Mouse (Mus musculus) MEL (cell line): ENCODE measurements around the gene Rpl31. TPM values are rescaled to one million over a fixed set of nuclear protein-coding genes. Genes with fewer than 3 reads are reported as not detected.

Experiments used
- DNase-seq: peaks from one replicate; pipeline ENCODE4 v3.0.0; 2011; ENCODE audit warnings: low read depth, low spot score
- H3K27ac ChIP-seq: 2 replicates; pipeline ENCODE4 v1.5.1; 2012; ENCODE audit warnings: low read depth, mild to moderate bottlenecking, control low read depth, low read length, moderate library complexity; ENCODE audit not compliant: control insufficient read depth
- H3K27me3 ChIP-seq, 2 experiments: fragments of 150-350 bp in 1 of 2; sonication (generic) in 1 of 2; 2 replicates each; pipeline ENCODE4 v1.6.1; 2012; ENCODE audit warnings: low read length in 2 of 2, mild to moderate bottlenecking in 2 of 2, improper control_type of control experiment in 1 of 2, moderate library complexity in 1 of 2; ENCODE audit not compliant: insufficient read depth in 2 of 2, control insufficient read depth in 1 of 2
- H3K36me3 ChIP-seq, 2 experiments: 2 replicates each; pipeline ENCODE4 v1.6.1; 2012 to 2014; ENCODE audit warnings: low read length in 2 of 2, improper control_type of control experiment in 1 of 2, inconsistent platforms in 1 of 2, mild to moderate bottlenecking in 1 of 2; ENCODE audit not compliant: insufficient read depth in 2 of 2, control insufficient read depth in 1 of 2
- H3K4me1 ChIP-seq, 2 experiments: fragments of 150-350 bp in 1 of 2; sonication (generic) in 1 of 2; 2 replicates each; pipeline ENCODE4 v1.6.1; 2012; ENCODE audit warnings: low read length in 2 of 2, improper control_type of control experiment in 1 of 2, mild to moderate bottlenecking in 1 of 2; ENCODE audit not compliant: insufficient read depth in 2 of 2, control insufficient read depth in 1 of 2
- H3K4me3 ChIP-seq, 2 experiments: fragments of 150-350 bp in 1 of 2; sonication (generic) in 1 of 2; 2 replicates each; pipeline ENCODE4 v1.5.1; 2012; ENCODE audit warnings: low read depth in 2 of 2, low read length in 2 of 2, mild to moderate bottlenecking in 2 of 2, moderate library complexity in 2 of 2, control low read depth in 1 of 2, improper control_type of control experiment in 1 of 2; ENCODE audit not compliant: control insufficient read depth in 1 of 2, insufficient read depth in 1 of 2
- H3K79me2 ChIP-seq: 2 replicates; pipeline ENCODE4 v1.6.1; 2012; ENCODE audit warnings: mild to moderate bottlenecking, low read length, moderate library complexity; ENCODE audit not compliant: control insufficient read depth, poor library complexity, insufficient read depth
- H3K9ac ChIP-seq: 2 replicates; pipeline ENCODE4 v1.6.1; 2012; ENCODE audit warnings: low read depth, mild to moderate bottlenecking, control low read depth, low read length, moderate library complexity; ENCODE audit not compliant: control insufficient read depth, poor library complexity, severe bottlenecking
- H3K9me3 ChIP-seq: fragments of 150-350 bp; sonication (generic); replicated peaks from 2 replicates; pipeline ENCODE4 v1.6.1; 2012; ENCODE audit warnings: mild to moderate bottlenecking, low read length, improper control_type of control experiment, moderate library complexity; ENCODE audit not compliant: insufficient read depth
- CHD2 ChIP-seq: IDR thresholded peaks from 2 replicates; pipeline ENCODE4 v1.6.1; 2011; ENCODE audit warnings: low read length, improper control_type of control experiment
- EP300 ChIP-seq, 2 experiments: IDR thresholded peaks; 2 replicates each; pipeline ENCODE4 v1.6.1; 2011; ENCODE audit warnings: improper control_type of control experiment in 2 of 2, low read length in 2 of 2, low read depth in 1 of 2, mild to moderate bottlenecking in 1 of 2
- HCFC1 ChIP-seq: IDR thresholded peaks from 2 replicates; pipeline ENCODE4 v1.6.1; 2012; ENCODE audit warnings: low read depth, mild to moderate bottlenecking, inconsistent platforms, low read length, improper control_type of control experiment, moderate library complexity
- MEF2A ChIP-seq: IDR thresholded peaks from 2 replicates; pipeline ENCODE4 v1.6.1; 2014; ENCODE audit warnings: low read depth, mild to moderate bottlenecking, inconsistent platforms, low read length, improper control_type of control experiment; ENCODE audit not compliant: poor library complexity, insufficient replicate concordance, severe bottlenecking; ENCODE audit errors: extremely low read depth
- MYB ChIP-seq: IDR thresholded peaks from 2 replicates; pipeline ENCODE4 v1.6.1; 2011; ENCODE audit warnings: mild to moderate bottlenecking, low read depth, low read length, improper control_type of control experiment
- NELFE ChIP-seq: IDR thresholded peaks from 2 replicates; pipeline ENCODE4 v1.6.1; 2011; ENCODE audit warnings: low read depth, low read length, improper control_type of control experiment
- POLR2A ChIP-seq, 2 experiments: IDR thresholded peaks; 2 replicates each; pipeline ENCODE4 v1.6.1; 2011 to 2012; ENCODE audit warnings: low read length in 2 of 2, mild to moderate bottlenecking in 2 of 2, control low read depth in 1 of 2, improper control_type of control experiment in 1 of 2, low read depth in 1 of 2, moderate library complexity in 1 of 2; ENCODE audit not compliant: control insufficient read depth in 1 of 2, insufficient read depth in 1 of 2, poor library complexity in 1 of 2
- POLR2AphosphoS2 ChIP-seq: IDR thresholded peaks from 2 replicates; pipeline ENCODE4 v1.6.1; 2011; ENCODE audit warnings: low read length, improper control_type of control experiment
- POLR2AphosphoS5 ChIP-seq: IDR thresholded peaks from 2 replicates; pipeline ENCODE4 v1.6.1; 2012; ENCODE audit warnings: low read depth, borderline replicate concordance, mild to moderate bottlenecking, inconsistent platforms, low read length, moderate library complexity, mixed read lengths
- RAD21 ChIP-seq: IDR thresholded peaks from 2 replicates; pipeline ENCODE4 v1.6.1; 2011; ENCODE audit warnings: mild to moderate bottlenecking, low read depth, low read length, improper control_type of control experiment
- SIN3A ChIP-seq: IDR thresholded peaks from 2 replicates; pipeline ENCODE4 v1.6.1; 2012; ENCODE audit warnings: low read length, improper control_type of control experiment, inconsistent platforms
- SMC3 ChIP-seq: IDR thresholded peaks from 2 replicates; pipeline ENCODE4 v1.6.1; 2011; ENCODE audit warnings: low read depth, low read length, improper control_type of control experiment
- TCF12 ChIP-seq: IDR thresholded peaks from 2 replicates; pipeline ENCODE4 v1.6.1; 2014; ENCODE audit warnings: low read depth, mild to moderate bottlenecking, inconsistent platforms, low read length, improper control_type of control experiment, moderate library complexity
- ZMIZ1 ChIP-seq: IDR thresholded peaks from 2 replicates; pipeline ENCODE4 v1.6.1; 2012; ENCODE audit warnings: low read depth, mild to moderate bottlenecking, inconsistent platforms, low read length, improper control_type of control experiment, moderate library complexity
- polyA plus RNA-seq, 2 experiments: library from polyadenylated mRNA; stranded (reverse) in 1 of 2; unstranded in 1 of 2; fragments of >175 nt in 1 of 2; fragments of >200 nt in 1 of 2; gene quantifications; 2 replicates each; pipeline versions ENCODE4 v1.2.1 to v1.2.4; 2012; ENCODE audit warnings: low replicate concordance in 2 of 2, low read depth in 1 of 2; ENCODE audit not compliant: insufficient read length in 2 of 2, insufficient read depth in 1 of 2, missing spikeins in 1 of 2
- total RNA-seq: library from RNA; depleted of rRNA; stranded (reverse); fragments of 300-350 nt; gene quantifications from 2 replicates; pipeline ENCODE4 v1.2.3, GENCODE M21; 2012

The Rpl31 gene
- total and polyA plus RNA-seq, 3 experiments: 848 to 2,111 TPM; not detected in 1

GRCm38 (mm10) chr1:39374231-39374809, 6.7 kb downstream of the Rpl31 start:
- TF ChIP-seq POLR2AphosphoS2 (peak; percentile 75), TCF12 (no peak), MYB (no peak), POLR2A (IDR thresholded peaks at IDR 0.05; ENCODE audit: control insufficient read depth in 1 of 2, insufficient read depth in 1 of 2, low read depth in 1 of 2, low read length in 2 of 2, poor library complexity in 1 of 2) (0 out of 4 replicates have a peak, but pooled peaks of 1 of the 2 experiments have one; percentile 17), NELFE (no peak), ZMIZ1 (0 out of 2 replicates have a peak, but pooled peaks have one; percentile 16), SMC3 (0 out of 2 replicates have a peak, but pooled peaks have one; percentile 10)
- Histone ChIP-seq H3K9ac (no peak overlapping the region), H3K79me2 (peaks cover 9% of the 10 kb centered on the region), H3K4me1 (peaks cover 2 to 18% of the 10 kb centered on the region in 2 experiments; a peak in 2 of 4 replicates), H3K36me3 (peaks cover 18 to 24% of the 10 kb centered on the region in 2 experiments), H3K4me3 (no peak overlapping the region), H3K27me3 (no peaks in the 10 kb centered on the region), H3K9me3 (no peaks in the 10 kb centered on the region), H3K27ac (no peak overlapping the region)
- peak; percentile 40 for DNase-seq

- TF ChIP-seq CHD2 (no peak), EP300 (IDR thresholded peaks at IDR 0.05; ENCODE audit: low read depth in 1 of 2, low read length in 2 of 2) (no peak), SIN3A (no peak), SMC3 (no peak), MEF2A (no peak), RAD21 (no peak), NELFE (no peak), ZMIZ1 (no peak), HCFC1 (no peak)
- H3K36me3 ChIP-seq: peaks cover 5 to 6% of the 10 kb centered on the region in 2 experiments
These were observed 8.5 kb downstream of the Rpl31 start for GRCm38 (mm10) chr1:39376121-39376520.

GRCm38 (mm10) chr1:39376726-39377240, 9.1 kb downstream of the Rpl31 start:
- Histone ChIP-seq H3K9ac (no peak overlapping the region), H3K27ac (no peak overlapping the region), H3K9me3 (no peaks in the 10 kb centered on the region), H3K4me1 (peaks cover 0 to 6% of the 10 kb centered on the region in 2 experiments; a peak in 2 of 4 replicates), H3K79me2 (no peaks in the 10 kb centered on the region), H3K4me3 (no peak overlapping the region), H3K27me3 (no peaks in the 10 kb centered on the region), H3K36me3 (no peaks in the 10 kb centered on the region; a peak in 2 of 4 replicates)
- no peak for DNase-seq
- TF ChIP-seq SMC3 (no peak), POLR2AphosphoS5 (0 out of 2 replicates have a peak, but pooled peaks have one; percentile 2)

More at GRCm38 (mm10) chr1:39376121-39376520, 8.5 kb downstream of the Rpl31 start:
- Histone ChIP-seq H3K4me3 (no peak overlapping the region), H3K4me1 (peaks cover 0 to 6% of the 10 kb centered on the region in 2 experiments; a peak in 2 of 4 replicates), H3K9ac (no peak overlapping the region), H3K79me2 (no peaks in the 10 kb centered on the region), H3K27me3 (no peaks in the 10 kb centered on the region), H3K27ac (no peak overlapping the region), H3K9me3 (no peaks in the 10 kb centered on the region)
- no peak for DNase-seq
